Mouse (Mus musculus) gastrocnemius, postnatal 36 days (tissue): ENCODE data around the gene Shisa5. TPM values are rescaled to one million over a fixed set of nuclear protein-coding genes. Genes with fewer than 3 reads are reported as not detected.

Experiments used
- DNase-seq, 2 experiments: peaks; one replicate each; pipeline ENCODE4 v3.0.0; 2022
- intact Hi-C: fragments of 180-260 bp; cut with DNase I; formaldehyde crosslinking; loops from one replicate; pipeline ENCODE4 v1.15.1; 2025
- long read RNA-seq, 2 experiments: library from polyadenylated mRNA; stranded (forward); transcript quantifications; one replicate each; pipeline ENCODE4 v2.0.0; 2021
- total RNA-seq, 2 experiments: library from RNA; stranded (reverse); gene quantifications; 2 replicates each; pipeline ENCODE4 v1.2.3; 2021

The Shisa5 gene
- total RNA-seq = 10 to 100 TPM; 11.9 to 13.4 TPM
- long read RNA-seq, experiment 1, transcript Shisa5-201 (6 exons, 1,834 nt) = major isoform, 15 of 25 reads
- long read RNA-seq, experiment 1, transcript Shisa5-202 (6 exons, 1,910 nt) = minor isoform, 6 of 25 reads
- long read RNA-seq, experiment 1, partial matches to known transcripts = 0 of 25 reads
- long read RNA-seq, experiment 1, other reads (novel, unspliced or antisense) = 2 of 25 reads
- long read RNA-seq, experiment 2, transcript Shisa5-201 (6 exons, 1,834 nt) = major isoform, 10 of 17 reads
- long read RNA-seq, experiment 2, partial matches to known transcripts = 0 of 17 reads
- long read RNA-seq, experiment 2, other reads (novel, unspliced or antisense) = 2 of 17 reads

DNA sequence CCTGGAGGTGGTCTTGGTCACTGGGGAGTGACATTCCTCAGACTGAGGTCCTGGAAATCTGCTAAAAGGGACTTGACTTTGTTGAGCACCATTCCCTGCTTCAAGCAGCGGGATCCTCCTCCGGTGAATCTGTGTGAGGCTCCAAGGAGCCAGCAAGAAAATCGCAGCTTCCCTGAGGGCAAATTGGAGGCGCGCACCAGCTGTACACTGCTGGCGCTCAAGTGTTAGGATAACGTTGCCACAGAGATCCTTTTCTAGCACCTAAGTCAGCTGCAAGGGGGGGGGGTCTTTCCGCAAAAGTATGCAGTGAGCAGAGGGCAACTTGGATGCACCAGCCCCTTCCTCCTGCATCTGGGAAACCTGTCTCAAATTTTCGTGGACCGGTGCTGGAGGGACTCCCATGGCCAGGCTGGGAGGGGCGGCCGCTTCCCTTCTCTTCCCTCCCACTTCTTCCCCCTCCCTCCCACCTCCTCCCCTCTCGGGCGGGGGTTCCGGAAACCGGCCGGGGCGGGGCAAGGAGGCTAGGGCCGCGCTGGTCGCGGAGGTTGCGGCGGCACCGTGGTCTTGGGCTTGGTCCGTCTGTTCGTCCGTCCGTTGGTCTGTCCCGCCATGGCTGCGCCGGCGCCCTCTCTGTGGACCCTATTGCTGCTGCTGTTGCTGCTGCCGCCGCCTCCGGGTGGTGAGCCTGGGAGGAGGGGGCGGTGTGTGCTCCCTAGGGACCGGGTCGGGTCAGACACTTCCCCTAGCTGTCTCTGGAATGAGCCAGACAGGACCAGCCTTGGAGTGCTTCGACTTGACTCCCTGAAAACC is at the start of gene Shisa5:
Gene Shisa5 (plus strand): TSS at position 480 of the 810 bp plus-strand sequence.
- DNase-seq = peak; percentile 77 to 82
- intact Hi-C loops = no loop called here

DNA sequence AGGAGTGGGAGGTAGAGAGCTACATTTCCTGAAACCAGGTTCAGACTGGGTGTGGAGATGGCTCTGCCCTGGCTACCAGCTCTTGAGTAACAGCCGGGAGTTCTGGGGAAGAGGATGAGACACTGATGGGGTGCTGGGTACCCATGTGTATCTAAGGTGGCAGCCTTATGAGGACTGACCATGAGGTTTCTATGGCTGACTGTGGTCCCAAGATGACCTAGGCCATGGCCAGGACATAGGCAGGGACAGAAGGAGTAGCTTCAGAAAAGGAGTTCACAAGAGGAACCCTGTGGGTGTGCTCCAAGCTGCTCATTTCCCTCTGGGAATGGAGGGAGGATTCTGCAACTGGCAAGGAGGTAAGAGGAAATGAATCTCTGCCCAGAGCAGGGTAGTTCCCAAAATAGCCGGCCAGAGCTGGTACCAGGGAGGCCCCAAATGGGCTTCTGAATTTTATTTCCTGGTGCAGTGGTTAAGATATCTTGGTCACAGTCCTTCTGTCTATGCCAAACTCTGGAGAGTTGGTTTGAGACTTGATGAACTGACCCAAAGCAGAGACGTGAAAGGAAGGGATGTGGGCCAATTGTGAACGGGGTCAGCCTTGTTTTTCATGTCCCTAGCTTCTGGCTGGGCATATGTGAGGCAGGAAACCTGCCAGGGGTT is 48.4 kb upstream of the Shisa5 start:
- no peak for DNase-seq

DNA sequence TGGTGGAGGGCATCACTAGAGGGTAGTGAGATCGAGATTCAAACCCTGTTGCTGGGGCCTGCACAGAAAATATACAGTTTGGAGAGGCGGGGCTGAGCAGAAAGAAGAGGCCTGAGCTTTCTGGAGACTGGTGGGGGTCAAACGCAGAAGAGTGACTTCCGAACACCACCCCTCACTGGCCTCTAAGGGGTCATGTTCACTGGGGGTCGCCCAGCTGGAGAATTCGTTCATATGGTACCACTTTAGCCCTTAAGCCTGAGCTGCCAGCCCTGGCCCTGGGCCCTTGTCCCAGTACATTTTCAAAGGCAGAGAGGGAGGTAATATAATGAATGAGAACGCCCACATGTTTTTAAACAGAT is 47.9 kb upstream of the Shisa5 start:
- no peak for DNase-seq
- intact Hi-C loops = no loop called here

More for the DNA sequence above, 48.4 kb upstream of the Shisa5 start:
- intact Hi-C loops = no loop called here

DNA sequence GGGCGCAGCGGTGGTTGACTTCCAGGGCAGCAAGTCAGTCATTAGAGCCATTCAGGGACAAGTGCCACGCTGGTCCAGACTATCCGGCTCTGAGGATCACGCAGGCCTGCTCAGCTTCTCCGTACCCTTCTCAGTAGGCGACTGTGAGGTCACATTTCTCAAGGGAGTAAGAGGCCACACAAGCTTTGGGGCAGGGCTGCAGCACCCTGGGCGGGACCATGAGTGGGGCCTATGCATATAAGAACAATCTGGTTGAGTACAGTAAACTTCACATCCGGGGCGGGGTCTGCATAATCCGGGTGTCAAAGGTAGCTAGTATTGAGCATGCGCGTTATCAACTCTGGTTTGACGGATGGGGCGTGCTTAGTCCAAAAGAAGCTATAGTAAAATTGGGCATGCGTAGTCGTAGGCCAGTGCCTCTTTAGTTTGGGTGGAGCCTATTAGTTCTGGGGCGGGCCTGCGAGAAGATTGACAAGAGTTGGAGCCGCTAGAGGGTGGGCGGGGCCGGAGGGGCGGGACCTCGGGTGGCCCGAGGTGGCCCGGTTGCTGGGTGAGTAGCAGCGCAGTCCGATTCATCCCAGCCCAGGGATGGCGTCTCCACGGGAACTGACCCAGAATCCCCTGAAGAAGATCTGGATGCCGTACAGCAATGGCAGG is 46.8 kb upstream of the Shisa5 start, which contains the start of gene Pfkfb4:
Gene Pfkfb4 (plus strand): TSS at position 351 of the 657 bp plus-strand sequence.
- peak; percentile 82 to 92 for DNase-seq
- intact Hi-C loops = no loop called here

DNA sequence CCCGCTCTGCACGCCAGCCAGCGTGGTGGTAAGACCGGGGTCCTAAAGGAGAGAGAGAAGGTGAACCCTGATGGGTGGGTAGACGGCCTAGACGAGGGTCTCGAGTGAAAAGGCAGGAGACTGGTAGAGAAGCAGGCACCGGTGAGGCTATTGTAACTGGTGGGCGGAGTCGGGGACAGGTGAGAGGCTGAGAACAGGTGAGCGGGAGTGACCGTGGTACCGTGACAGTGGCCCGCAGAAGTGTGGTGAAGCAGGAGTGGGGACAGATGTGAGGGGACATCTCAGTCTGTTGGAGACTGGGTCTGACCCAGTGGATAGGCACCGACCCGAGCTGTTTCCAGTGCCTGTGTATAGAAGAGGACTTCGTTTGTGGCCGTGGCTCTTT is 46.3 kb upstream of the Shisa5 start:
- no peak for DNase-seq
- intact Hi-C loops = no loop called here

DNA sequence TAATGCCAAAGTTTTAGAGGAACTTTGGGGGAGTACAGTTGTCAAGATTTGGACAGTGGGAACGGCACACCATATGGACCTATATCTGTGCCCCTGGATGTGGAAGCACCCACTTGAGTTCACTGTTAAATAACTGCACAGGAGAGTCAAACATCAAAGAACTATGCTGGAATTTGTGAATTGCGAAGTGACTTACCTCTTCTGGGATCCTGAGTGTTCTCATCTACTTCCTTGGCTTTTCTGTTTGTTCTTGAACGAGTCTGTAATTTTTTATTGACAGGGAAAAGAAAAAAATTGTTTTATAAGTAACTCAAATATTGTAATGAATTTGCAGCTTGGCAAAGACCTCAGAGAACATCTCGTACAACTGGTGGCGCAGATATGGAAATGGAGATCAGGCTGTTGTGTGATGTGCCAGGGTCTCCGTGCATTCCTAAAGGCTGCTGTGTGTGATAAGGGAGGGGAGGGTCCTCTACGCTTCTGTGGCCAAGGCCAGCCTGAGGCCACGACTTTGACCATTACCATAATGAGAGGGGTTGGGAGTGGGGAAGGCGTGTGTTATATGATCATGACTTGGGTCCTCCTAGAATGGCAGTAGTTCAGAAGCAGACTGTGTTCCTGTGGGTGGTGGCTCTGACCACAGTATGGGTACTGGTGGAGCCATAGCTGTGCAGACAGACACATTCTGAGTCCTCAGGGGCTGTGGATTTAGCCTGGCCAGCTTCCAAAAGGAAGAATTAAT is 45.6 kb upstream of the Shisa5 start:
- intact Hi-C loops = no loop called here
- no peak for DNase-seq

DNA sequence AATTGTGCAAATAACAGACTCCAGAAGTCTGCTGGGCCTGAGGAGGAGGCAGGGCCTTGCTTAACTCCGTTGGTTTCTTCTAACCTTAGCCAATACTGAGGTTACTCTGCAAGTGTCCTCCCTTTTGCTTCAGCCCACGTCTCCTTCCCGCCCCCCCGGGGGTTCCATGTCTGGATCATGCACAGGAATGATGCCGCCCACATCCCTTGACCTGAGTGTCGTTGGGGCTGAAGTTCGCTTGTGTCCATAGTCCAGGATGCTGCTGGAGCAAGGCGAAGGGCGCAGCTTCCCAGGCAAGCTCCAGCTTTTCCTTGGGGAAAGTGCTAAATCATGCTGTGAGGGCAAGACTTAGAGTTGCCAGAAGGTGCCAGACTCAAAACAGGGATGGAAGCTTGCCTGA is 42.0 kb upstream of the Shisa5 start:
- intact Hi-C loops = no loop called here
- DNase-seq = no peak

DNA sequence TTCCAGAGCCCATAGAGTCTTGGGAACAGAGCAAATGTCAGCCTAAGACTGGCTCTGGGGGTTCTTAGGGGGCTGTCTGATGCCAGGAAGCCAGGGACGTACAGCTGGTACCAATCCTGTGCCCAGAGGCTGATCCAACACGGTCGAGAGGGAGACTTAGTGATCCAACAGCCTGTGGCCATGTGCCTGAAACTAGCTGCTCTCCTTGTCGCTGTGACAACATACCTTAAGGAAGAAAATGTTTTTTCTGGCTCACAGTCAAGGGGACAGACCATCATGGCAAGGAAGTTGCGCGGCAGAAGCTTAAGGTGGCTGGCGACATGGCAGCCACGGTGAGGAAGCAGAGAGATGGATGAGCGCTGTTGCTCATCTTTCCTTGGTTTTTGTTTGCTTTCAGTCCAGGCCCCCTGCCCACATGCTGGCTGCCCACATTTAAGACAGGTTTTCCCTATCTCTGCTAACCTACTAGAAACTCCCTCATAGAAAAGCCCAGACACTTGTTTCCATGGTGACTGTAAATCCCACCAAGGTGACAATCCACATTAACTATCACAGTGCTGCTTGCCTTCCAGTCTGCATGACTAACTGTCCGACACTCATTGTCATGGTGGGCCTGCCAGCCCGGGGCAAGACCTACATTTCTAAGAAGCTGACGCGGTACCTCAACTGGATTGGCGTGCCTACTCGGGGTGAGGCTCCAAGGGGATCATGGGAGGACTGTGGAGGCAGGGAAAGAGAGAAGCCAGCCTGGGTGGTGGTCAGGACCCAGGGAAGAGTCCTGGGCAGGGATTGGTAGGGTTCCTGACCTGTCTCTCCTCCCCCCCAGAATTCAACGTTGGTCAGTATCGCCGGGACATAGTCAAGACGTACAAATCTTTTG is 39.8 kb upstream of the Shisa5 start:
- no peak for DNase-seq
- intact Hi-C loops = no loop called here

DNA sequence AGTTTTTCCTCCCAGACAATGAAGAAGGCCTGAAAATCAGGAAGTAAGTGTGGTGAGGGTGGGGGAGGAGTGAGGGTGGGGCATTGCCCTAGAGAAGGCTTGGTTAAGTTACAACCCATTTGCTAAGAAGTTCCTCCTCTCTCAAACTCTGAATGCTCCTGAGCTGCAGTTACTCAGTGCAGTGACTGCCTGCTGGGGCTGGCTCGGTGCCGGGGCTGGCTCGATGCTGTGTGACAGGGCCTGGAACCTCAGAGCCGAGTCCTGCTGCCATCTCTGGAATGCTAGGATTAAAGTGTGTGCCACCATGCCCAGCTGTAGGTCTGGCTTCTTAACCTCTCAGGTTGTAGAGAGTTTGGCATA is 39.2 kb upstream of the Shisa5 start:
- no peak for DNase-seq
- intact Hi-C loops = no loop called here

DNA sequence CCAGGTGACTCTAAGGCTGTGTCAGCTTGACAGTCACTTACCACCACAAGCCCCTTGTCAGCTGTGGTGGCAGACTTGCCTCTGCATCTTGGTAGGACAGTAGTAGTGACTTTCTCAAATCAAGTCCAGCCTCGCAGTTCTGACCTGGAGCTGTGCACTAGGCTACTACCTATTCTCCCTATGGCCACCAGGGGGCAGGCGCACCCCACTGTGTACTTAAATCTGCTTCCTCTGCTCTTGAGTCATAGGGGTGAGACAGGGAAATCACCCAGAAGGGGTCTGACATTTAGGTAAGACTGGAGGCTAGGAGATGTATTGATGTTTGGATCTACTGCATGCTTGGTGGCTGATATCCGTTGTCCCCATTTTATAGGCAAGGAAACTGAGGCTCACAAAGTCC is 37.6 kb upstream of the Shisa5 start:
- intact Hi-C loops = loop anchor here (2.0 kb wide), 1 partner anchor 122 kb away; no protein-coding TSS in a partner anchor
- peak in 1 of 2 experiments; percentile 61 for DNase-seq

DNA sequence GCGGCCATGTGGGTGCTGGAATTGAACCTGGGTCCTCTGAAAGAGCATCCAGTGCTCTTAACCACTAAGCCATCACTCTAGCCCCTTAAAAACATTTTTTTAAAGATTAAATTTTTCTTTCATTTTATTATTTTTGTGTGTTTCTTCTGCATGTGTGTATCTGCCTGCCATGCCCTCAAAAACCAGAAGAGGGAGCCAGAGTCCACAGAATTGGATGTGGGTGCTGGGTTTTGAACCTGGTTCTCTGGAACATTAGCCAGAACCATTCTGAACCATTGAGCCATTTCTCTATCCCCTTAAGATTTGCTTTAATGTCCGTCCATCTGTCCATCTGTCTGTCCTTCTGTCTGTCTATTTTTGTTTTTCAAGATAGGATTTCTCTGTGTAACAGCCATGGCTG is 35.2 kb upstream of the Shisa5 start:
- intact Hi-C loops = no loop called here
- no peak for DNase-seq

DNA sequence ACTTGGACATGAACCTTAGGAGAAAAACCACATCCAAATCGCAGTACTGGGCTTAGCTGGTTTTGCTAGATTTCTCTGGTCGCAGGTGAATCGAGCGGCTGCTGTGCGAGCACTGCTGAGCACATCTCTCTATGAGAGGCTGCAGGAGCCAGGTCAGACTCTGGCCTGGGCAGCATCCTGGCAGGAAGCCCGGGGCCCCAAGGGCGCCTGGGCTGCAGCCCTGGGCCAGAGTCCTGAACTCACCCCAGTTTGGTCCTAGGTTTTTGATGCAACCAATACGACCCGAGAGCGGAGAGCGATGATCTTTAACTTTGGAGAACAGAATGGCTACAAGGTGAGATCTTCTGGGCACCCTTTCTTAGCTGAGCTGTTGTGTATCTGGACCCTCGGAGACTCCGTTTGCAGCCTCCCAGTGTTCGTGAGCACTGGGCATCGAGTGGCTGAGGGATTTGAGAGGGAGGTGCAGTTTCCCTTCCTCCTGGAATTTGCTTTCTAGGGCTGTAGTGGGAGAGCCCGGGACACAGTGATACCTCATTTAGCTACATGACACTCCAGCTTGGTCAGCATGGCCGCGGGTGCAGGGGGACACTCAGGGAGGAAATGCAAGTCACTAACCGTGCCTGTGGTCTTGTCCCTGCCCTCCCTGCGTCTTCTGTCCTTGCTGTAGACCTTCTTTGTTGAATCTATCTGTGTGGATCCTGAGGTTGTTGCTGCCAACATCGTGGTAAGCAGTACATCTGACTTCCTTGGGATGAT is 31.2 kb upstream of the Shisa5 start:
- intact Hi-C loops = no loop called here
- no peak for DNase-seq

DNA sequence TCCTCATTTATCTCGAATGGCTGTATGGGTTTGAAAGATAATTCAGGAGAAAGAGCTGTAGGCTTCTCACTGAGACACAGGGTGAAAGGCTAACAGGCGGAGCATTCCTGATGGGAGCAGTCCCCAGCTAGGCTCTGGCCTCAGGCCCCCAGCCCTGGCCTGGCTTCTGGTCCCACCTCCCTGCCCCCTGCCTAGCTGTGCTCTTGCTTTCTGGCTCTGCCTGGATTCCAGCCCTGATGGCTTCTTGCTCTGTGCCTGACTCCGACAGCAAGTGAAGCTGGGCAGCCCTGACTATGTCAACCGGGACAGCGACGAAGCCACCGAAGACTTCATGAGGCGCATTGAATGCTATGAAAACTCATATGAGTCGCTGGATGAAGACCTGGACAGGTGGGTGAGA is 30.3 kb upstream of the Shisa5 start:
- intact Hi-C loops = no loop called here
- no peak for DNase-seq

DNA sequence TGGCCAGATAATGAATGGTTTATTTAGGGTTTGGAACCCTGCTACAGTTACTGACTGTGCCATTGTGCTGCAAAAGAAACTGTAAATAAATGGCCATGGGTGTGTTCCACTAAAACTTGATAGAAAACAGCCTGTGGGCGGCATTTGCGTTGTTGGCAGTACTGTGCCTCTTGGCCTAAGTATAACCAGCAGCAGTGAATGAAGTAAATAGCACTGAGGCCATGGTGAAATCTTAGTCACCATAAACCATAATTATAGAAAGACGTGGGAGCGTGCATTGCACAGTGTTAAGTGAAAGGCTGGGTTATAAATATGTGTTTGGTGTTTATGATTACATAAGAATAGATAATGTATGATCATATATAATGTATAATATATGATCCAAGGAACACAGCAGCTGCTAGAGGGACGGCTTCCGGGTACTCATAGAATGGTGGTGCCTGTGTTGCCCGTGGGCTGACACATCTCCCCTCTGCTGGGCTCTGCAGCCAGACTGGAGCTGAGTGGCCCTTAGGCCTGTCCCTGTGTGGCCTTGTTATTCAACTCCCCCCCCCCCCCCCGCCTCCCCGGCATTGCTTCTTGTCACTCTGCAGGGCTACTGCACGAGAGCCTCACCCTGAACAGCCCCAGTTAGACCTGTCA is 29.2 kb upstream of the Shisa5 start:
- DNase-seq = no peak
- intact Hi-C loops = no loop called here

DNA sequence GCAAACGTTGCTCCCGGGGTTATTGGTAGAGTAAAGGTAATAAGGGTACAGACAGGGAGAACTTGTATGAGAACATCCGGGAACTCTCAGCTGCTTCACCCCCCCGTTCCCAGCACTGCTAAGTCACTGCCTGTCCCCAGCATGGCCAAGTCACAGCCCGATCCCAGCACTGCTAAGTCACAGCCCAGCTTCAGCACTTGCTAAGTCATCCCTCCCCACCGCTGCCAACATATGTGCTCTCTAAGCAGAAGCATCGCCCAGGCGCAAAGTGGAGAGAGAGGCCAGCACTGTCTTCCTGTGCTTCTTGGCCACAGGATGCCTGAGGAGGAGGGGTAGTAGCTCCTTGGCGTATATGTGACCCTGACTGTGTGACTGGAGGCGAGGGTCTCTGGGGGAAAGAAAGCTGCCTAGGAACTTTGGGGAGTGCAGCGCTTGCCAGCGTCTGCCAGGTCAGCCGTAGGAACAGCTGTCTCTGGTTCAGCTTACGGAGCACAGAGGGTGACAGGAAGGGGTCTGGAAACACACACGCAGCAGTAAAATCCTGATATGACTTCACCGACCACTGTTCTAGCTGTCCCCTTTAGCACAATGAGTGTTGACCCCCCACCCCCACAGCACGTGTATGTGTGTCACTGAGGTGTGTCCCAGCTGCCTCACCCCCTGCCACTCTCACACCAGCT is 28.6 kb upstream of the Shisa5 start:
- DNase-seq = peak; percentile 57 to 69
- intact Hi-C loops = no loop called here

DNA sequence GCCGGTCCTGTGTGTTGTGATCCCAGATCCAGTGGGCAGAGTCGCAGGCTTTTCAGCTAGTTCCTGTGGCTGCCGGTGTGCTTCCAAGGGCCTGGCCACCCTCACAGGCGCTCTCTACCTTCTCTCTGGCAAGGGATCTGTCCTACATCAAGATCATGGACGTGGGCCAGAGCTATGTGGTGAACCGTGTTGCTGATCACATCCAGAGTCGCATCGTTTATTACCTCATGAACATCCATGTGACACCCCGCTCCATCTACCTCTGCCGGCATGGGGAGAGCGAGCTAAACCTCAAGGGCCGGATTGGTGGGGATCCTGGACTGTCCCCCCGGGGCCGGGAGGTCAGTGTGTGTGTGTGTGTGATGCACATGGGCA is 28.1 kb upstream of the Shisa5 start:
- DNase-seq = peak in 1 of 2 experiments; percentile 36
- intact Hi-C loops = no loop called here

DNA sequence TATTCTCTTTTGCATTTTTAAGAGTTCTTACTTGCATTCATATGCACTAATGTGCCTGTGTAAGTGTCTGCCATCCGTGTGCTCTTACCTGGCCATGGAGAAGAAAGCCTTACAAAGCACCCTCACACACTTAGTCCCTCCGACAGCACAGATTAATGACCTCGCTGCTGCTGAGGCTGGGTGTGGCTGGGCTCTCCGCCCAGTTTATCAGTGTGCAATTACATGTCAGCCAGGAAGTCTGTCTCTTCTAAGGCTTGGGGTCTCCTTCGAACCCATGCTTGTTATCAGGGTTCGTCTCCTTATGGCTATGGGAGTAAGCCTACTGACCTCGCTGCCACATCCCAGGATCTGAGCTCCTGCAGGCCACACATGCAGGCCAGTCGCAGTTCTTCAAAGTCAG is 23.0 kb upstream of the Shisa5 start:
- no peak for DNase-seq
- intact Hi-C loops = no loop called here
